Mouse (Mus musculus): ENCODE results near the gene Zcchc24. TPM values are rescaled to one million over a fixed set of nuclear protein-coding genes. Genes with fewer than 3 reads are reported as not detected.

Gene Zcchc24
- total and polyA plus RNA-seq, 3 experiments, result 0.05 TPM; not detected in 2

DNA sequence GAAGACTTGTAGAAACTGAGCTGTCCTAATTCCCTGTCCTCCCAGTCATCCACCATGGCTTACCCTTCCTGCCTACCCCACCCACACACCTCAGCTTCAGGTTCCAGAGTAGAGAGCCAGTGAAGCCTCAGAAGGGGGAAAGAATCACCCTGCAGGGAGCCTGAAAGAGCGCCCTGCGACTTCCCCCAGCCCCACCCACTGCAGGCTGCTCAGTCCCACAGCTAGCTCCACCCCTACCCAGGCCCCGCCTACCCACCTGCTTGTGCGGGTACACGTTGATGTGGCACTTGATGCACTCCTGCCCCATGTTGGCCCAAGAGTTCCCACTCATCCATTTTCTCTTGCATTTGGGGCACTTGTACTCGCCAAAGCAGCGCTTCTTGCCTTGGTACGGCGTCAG, 49.5 kb downstream of the Zcchc24 start:
- no peaks in the 10 kb centered on the region for H3K9me3 ChIP-seq (replicated peaks)
- peaks cover 9% of the 10 kb centered on the region for H3K4me1 ChIP-seq (ENCODE audit: insufficient read depth, low read depth, low read length)
- ATAC-seq (ENCODE audit: extremely low read depth, insufficient number of reproducible peaks, low FRiP score, poor library complexity, severe bottlenecking) (no peak), DNase-seq (ENCODE audit: low spot score) (no peak)
- H3K36me3 ChIP-seq (replicated peaks), result no peaks in the 10 kb centered on the region
- peaks cover 4% of the 10 kb centered on the region; the same call in 1 of the 2 replicates for H3K27me3 ChIP-seq (ENCODE audit: insufficient read depth, low read length)
- TF ChIP-seq CTCF (IDR thresholded peaks at IDR 0.05; ENCODE audit: low read depth, low read length) (no peak), GATA2 (IDR thresholded peaks at IDR 0.05; ENCODE audit: borderline replicate concordance, low read depth, low read length) (no peak), POLR2AphosphoS5 (IDR thresholded peaks at IDR 0.05; ENCODE audit: insufficient replicate concordance, low read depth, low read length) (no peak), TAL1 (conservative IDR thresholded peaks at IDR 0.05; ENCODE audit: low read depth, low read length) (no peak), GATA1 (IDR thresholded peaks at IDR 0.05; ENCODE audit: borderline replicate concordance, low read length) (no peak)
- no peak overlapping the region for H3K4me3 ChIP-seq (ENCODE audit: low read depth, low read length)

DNA sequence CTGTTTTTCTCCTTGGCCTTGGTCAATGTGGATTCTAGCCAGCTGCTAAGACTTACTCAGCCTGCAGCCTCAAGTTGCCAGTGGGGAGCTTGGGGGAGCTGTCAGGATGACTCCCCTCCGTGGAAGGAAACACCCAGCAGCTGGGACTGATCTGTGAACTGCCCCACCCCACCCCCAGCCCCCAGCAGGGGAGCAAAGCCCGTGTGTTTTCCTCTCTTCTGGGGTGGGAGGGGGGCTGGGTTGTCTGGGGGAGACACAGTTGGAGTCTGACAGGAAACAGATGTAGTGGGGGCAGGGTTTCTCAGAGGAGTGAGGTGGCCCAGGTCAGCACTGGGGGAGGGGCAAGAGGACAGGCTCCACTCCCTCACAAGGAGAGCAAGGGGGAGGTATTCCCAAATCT, 50.4 kb downstream of the Zcchc24 start:
- peaks cover 9% of the 10 kb centered on the region for H3K4me1 ChIP-seq (ENCODE audit: insufficient read depth, low read depth, low read length)
- ATAC-seq (ENCODE audit: extremely low read depth, insufficient number of reproducible peaks, low FRiP score, poor library complexity, severe bottlenecking), result no peak
- H3K36me3 ChIP-seq (replicated peaks), result no peaks in the 10 kb centered on the region
- TF ChIP-seq POLR2AphosphoS5 (IDR thresholded peaks at IDR 0.05; ENCODE audit: insufficient replicate concordance, low read depth, low read length) (no peak), GATA2 (IDR thresholded peaks at IDR 0.05; ENCODE audit: borderline replicate concordance, low read depth, low read length) (no peak), CTCF (IDR thresholded peaks at IDR 0.05; ENCODE audit: low read depth, low read length) (no peak), TAL1 (conservative IDR thresholded peaks at IDR 0.05; ENCODE audit: low read depth, low read length) (no peak), GATA1 (IDR thresholded peaks at IDR 0.05; ENCODE audit: borderline replicate concordance, low read length) (no peak)
- peaks cover 7% of the 10 kb centered on the region; the same call in 1 of the 2 replicates for H3K27me3 ChIP-seq (ENCODE audit: insufficient read depth, low read length)
- no peaks in the 10 kb centered on the region for H3K9me3 ChIP-seq (replicated peaks)
- no peak overlapping the region for H3K4me3 ChIP-seq (ENCODE audit: low read depth, low read length)
- no peak for DNase-seq (ENCODE audit: low spot score)

- DNase-seq (ENCODE audit: low spot score) (no peak), ATAC-seq (ENCODE audit: extremely low read depth, insufficient number of reproducible peaks, low FRiP score, poor library complexity, severe bottlenecking) (no peak)
- Histone ChIP-seq H3K36me3 (replicated peaks) (no peaks in the 10 kb centered on the region), H3K4me3 (ENCODE audit: low read depth, low read length) (no peak overlapping the region), H3K4me1 (ENCODE audit: insufficient read depth, low read depth, low read length) (peaks cover 9% of the 10 kb centered on the region), H3K27me3 (ENCODE audit: insufficient read depth, low read length) (peaks cover 7% of the 10 kb centered on the region; the same call in 1 of the 2 replicates), H3K9me3 (replicated peaks) (no peaks in the 10 kb centered on the region)
- no peak for TF ChIP-seq POLR2AphosphoS5 (IDR thresholded peaks at IDR 0.05; ENCODE audit: insufficient replicate concordance, low read depth, low read length)
- TF ChIP-seq CTCF (IDR thresholded peaks at IDR 0.05; ENCODE audit: low read depth, low read length), result no peak
- TF ChIP-seq GATA1 (IDR thresholded peaks at IDR 0.05; ENCODE audit: borderline replicate concordance, low read length), result no peak
- TF ChIP-seq TAL1 (conservative IDR thresholded peaks at IDR 0.05; ENCODE audit: low read depth, low read length), result no peak
- no peak for TF ChIP-seq GATA2 (IDR thresholded peaks at IDR 0.05; ENCODE audit: borderline replicate concordance, low read depth, low read length)
Measured at GRCm38 (mm10) chr14:25717718-25718117, 51.1 kb downstream of the Zcchc24 start.

- TF ChIP-seq GATA1 (IDR thresholded peaks at IDR 0.05; ENCODE audit: borderline replicate concordance, low read length) (no peak), POLR2AphosphoS5 (IDR thresholded peaks at IDR 0.05; ENCODE audit: insufficient replicate concordance, low read depth, low read length) (no peak), CTCF (IDR thresholded peaks at IDR 0.05; ENCODE audit: low read depth, low read length) (no peak), GATA2 (IDR thresholded peaks at IDR 0.05; ENCODE audit: borderline replicate concordance, low read depth, low read length) (no peak), TAL1 (conservative IDR thresholded peaks at IDR 0.05; ENCODE audit: low read depth, low read length) (no peak)
- Histone ChIP-seq H3K9me3 (replicated peaks) (no peaks in the 10 kb centered on the region), H3K4me3 (ENCODE audit: low read depth, low read length) (no peak overlapping the region), H3K27me3 (ENCODE audit: insufficient read depth, low read length) (peaks cover 7% of the 10 kb centered on the region; the same call in 1 of the 2 replicates), H3K4me1 (ENCODE audit: insufficient read depth, low read depth, low read length) (peaks cover 9% of the 10 kb centered on the region), H3K36me3 (replicated peaks) (no peaks in the 10 kb centered on the region)
- ATAC-seq (ENCODE audit: extremely low read depth, insufficient number of reproducible peaks, low FRiP score, poor library complexity, severe bottlenecking), result no peak
- DNase-seq (ENCODE audit: low spot score), result no peak
Measured at GRCm38 (mm10) chr14:25716528-25716927, 52.3 kb downstream of the Zcchc24 start.

DNA sequence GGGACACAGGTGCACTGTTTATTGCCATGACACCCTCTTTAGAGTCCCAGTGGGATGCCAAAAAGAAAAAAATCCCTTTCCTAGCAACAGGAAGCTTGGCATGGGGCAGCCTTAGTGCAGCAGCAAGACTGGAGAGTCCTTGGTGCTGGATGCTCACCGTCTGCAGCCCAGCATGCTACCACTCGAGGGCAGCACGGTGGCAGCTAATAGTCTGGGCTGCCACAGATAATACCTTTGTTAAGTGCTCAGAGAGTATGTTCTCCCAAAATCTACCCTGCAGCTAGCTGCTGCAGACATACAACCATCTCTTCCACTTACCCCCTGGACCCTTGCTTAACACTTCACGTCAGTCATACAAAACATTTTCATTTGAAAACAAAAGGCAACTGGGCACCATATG, 55.4 kb downstream of the Zcchc24 start:
- no peak for DNase-seq (ENCODE audit: low spot score)
- peaks cover 7% of the 10 kb centered on the region; the same call in 1 of the 2 replicates for H3K27me3 ChIP-seq (ENCODE audit: insufficient read depth, low read length)
- H3K4me1 ChIP-seq (ENCODE audit: insufficient read depth, low read depth, low read length), result no peaks in the 10 kb centered on the region; the same call in 1 of the 2 replicates
- TF ChIP-seq TAL1 (conservative IDR thresholded peaks at IDR 0.05; ENCODE audit: low read depth, low read length) (no peak), POLR2AphosphoS5 (IDR thresholded peaks at IDR 0.05; ENCODE audit: insufficient replicate concordance, low read depth, low read length) (no peak), CTCF (IDR thresholded peaks at IDR 0.05; ENCODE audit: low read depth, low read length) (no peak), GATA2 (IDR thresholded peaks at IDR 0.05; ENCODE audit: borderline replicate concordance, low read depth, low read length) (no peak), GATA1 (IDR thresholded peaks at IDR 0.05; ENCODE audit: borderline replicate concordance, low read length) (no peak)
- H3K9me3 ChIP-seq (replicated peaks), result no peaks in the 10 kb centered on the region
- no peak overlapping the region for H3K4me3 ChIP-seq (ENCODE audit: low read depth, low read length)
- H3K36me3 ChIP-seq (replicated peaks), result no peaks in the 10 kb centered on the region
- no peak for ATAC-seq (ENCODE audit: extremely low read depth, insufficient number of reproducible peaks, low FRiP score, poor library complexity, severe bottlenecking)

DNA sequence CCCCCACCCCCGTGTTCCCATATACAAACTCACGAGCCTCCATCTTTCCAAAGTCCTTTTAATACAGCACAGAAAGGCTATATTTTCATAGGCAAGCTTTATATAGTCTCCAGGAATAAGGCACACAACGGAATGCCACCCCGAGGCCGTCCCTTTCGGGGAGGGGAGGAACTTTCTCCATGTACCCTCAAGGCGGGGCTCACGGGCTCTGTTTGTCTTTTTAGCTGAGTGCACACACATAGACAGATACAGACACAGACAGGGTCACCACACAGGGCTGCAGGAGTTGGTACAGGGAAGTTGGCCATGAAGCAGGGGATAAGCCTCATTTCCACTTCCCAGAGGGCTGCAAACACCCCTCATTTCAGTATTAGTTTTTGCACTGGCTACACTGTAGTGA, 57.2 kb downstream of the Zcchc24 start:
- H3K9me3 ChIP-seq (replicated peaks), result no peaks in the 10 kb centered on the region
- H3K4me1 ChIP-seq (ENCODE audit: insufficient read depth, low read depth, low read length), result no peaks in the 10 kb centered on the region; the same call in 1 of the 2 replicates
- H3K27me3 ChIP-seq (ENCODE audit: insufficient read depth, low read length), result peaks cover 7% of the 10 kb centered on the region; the same call in 1 of the 2 replicates
- H3K4me3 ChIP-seq (ENCODE audit: low read depth, low read length), result no peak overlapping the region
- DNase-seq (ENCODE audit: low spot score), result no peak
- ATAC-seq (ENCODE audit: extremely low read depth, insufficient number of reproducible peaks, low FRiP score, poor library complexity, severe bottlenecking), result no peak
- H3K36me3 ChIP-seq (replicated peaks), result no peaks in the 10 kb centered on the region
- TF ChIP-seq GATA1 (IDR thresholded peaks at IDR 0.05; ENCODE audit: borderline replicate concordance, low read length) (no peak), POLR2AphosphoS5 (IDR thresholded peaks at IDR 0.05; ENCODE audit: insufficient replicate concordance, low read depth, low read length) (no peak)

Measured in G1E (cell line).